Mouse (Mus musculus): ENCODE data around the gene Aqp3. TPM values are rescaled to one million over a fixed set of nuclear protein-coding genes. Genes with fewer than 3 reads are reported as not detected.

Gene Aqp3
- not detected for polyA plus RNA-seq (2015; fragmentation: Illumina TruSeq; extraction: RNeasy Lipid Tissue Mini Kit (QIAGEN cat#74804); ENCODE audit: low read depth, low replicate concordance)

DNA sequence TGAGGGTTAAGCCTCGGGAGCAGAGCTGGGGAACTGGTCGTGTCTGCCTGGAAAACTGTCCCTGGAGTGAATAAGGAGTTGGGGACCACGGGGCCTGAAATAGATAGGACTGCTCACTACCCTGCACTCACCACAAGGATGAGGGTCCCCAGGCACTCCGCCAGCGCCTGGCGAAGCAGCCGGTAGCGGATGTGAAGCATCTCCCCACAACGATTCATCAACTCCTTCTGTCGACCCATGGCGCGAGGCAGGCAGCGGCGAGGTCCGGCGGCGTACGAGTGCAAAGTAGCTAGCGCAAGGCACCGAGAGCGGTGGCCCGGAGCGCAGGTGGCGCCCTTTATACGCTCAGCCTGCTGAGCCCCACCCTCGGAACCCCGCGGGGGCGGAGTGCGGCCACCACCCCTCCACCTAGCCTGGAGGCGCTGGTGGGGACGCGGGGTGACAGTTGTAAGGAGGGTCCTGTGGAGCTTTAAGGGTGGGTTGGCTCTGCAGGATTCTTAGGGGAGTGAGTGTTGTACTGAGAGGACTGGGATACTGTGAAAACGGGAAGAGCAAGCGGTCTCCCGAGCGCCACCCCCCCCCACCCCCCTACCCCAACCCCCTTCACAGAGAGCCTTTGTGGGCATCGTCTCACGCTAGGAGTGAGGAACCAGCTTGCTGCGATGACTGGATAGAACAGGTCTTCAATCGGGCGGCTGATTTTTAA lies at the start of gene Aqp3:
Gene Aqp3, minus strand, starts transcription at position 313 of the 706 bp plus-strand sequence.

DNA sequence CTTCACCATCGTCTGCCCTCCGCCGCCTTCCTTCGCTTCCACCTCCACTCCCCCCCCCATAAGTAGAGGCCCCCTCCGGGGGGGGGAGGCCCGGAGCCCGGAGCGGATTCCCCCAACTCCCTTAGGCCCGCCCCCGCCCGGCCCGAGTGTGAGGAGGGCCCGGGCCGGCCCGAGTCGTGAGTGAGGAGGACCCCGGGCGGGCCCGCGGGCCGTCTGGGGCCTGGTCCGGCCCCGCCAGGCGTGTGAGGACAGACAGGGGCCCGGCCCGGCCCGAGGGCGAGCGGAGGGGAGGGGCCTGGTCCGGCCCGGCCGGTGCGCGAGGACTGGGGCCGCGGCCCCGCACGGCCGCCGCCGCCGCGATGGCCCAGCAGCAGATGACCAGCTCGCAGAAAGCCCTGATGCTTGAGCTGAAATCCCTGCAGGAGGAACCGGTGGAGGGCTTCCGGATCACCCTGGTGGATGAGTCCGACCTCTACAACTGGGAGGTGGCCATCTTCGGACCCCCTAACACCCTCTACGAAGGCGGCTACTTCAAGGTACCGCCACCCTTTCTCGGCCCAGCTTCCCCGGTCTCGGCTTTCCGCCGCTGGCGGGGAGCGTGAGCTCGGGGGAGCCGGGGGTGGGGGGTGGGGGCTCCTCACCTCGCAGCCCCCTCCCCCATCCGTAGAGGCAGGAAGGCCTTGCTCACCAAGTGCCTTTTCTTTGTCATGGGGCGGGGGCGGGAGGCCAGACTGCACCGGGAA lies 37.9 kb upstream of the Aqp3 start, which contains the start of gene Ube2r2:
Gene Ube2r2, plus strand, starts transcription at position 33 of the 743 bp plus-strand sequence.

DNA sequence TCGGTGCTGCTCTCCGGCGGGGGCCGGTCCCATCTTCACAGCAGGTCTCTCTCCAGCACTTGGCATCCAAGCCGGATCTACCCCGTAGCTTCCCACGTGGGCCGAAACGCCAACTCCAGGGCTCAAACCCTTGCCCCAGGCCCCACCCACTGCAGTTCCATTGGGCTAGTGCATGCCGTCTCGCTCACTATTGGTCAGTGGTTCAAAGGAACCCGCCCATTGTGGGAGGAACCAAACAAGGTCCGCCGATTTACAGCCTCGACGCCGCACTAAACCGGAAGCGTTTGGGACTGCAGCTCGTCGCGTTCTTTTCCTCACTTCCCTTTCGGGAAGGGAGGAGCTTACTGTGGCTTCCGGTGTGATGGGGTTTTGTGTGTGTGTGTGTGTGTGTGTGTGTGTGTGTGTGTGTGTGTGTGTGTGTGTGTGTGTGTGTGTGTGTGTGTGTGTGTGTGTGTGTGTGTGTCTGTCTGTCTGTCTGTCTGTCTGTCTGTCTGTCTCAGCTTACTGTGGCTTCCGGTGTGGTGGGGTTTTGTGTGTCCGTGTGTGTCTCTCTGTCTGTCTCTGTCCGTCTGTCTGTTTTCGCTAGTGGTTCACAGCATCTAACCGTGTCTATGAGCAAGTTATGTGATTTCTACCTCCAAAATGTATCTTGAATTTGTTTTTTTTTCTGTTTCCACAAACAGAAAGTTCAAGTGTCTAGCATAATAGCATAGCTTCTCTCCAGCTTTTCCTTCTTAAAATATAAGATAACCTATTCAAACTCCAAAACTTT lies 26.4 kb upstream of the Aqp3 start, which contains the start of gene Nol6:
Gene Nol6, minus strand, starts transcription at position 276 of the 772 bp plus-strand sequence.

DNA sequence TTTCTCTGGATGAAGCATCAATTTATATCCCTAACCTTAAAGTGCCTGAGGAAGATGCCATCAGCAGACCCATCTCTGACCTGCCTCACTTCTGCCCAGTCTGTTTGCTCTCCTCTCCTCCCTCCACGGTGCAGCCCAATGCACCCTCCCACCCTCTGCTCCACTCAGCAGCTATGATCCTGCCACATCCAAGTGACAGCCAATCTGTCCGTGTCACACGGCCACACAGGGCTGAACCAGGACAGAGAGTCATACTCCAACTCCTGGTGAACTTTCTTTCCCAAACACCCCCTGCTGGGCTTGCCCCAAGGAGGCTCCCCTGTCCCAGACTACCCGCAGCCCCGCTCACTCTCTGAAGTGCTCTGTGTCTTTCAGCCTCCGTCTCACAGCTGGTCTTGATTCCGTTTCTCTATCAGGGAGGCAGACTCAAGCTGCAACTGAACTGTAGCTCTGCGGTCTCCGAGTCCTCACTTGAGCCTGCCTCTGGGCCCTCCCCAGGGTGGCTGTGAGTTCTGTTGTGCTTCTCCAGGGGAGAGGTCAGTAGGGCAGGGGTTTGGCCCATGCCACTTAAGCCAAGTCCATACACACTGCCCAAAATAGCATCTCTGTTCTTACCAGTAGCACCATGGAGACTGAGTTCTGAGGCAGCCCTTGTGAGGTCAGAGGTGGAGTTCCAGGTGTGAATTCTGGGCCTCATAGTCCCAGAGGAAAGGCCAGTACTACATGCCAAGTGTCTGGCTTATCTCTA lies 50.3 kb downstream of the Aqp3 start, which contains the start of gene Aqp7:
Gene Aqp7, minus strand, starts transcription at position 616 of the 748 bp plus-strand sequence.

Other genes starting within 250 kb of the Aqp3 start
- gene B4galt1, start 244.2 kb downstream of the Aqp3 start, polyA plus RNA-seq (2015; fragmentation: Illumina TruSeq; extraction: RNeasy Lipid Tissue Mini Kit (QIAGEN cat#74804); ENCODE audit: low read depth, low replicate concordance), result 3.7 TPM
- not detected for gene Spink4, start 178.1 kb downstream of the Aqp3 start, polyA plus RNA-seq (2015; fragmentation: Illumina TruSeq; extraction: RNeasy Lipid Tissue Mini Kit (QIAGEN cat#74804); ENCODE audit: low read depth, low replicate concordance)
- 212 TPM for gene Bag1, start 149.9 kb downstream of the Aqp3 start, polyA plus RNA-seq (2015; fragmentation: Illumina TruSeq; extraction: RNeasy Lipid Tissue Mini Kit (QIAGEN cat#74804); ENCODE audit: low read depth, low replicate concordance)
- gene Chmp5, start 149.8 kb downstream of the Aqp3 start, polyA plus RNA-seq (2015; fragmentation: Illumina TruSeq; extraction: RNeasy Lipid Tissue Mini Kit (QIAGEN cat#74804); ENCODE audit: low read depth, low replicate concordance), result 145 TPM
- 67.7 TPM for gene Nfx1, start 127.3 kb downstream of the Aqp3 start, polyA plus RNA-seq (2015; fragmentation: Illumina TruSeq; extraction: RNeasy Lipid Tissue Mini Kit (QIAGEN cat#74804); ENCODE audit: low read depth, low replicate concordance)
- not detected for gene Aqp7, start 50.0 kb downstream of the Aqp3 start, polyA plus RNA-seq (2015; fragmentation: Illumina TruSeq; extraction: RNeasy Lipid Tissue Mini Kit (QIAGEN cat#74804); ENCODE audit: low read depth, low replicate concordance)
- 53.6 TPM for gene Nol6, start 26.3 kb upstream of the Aqp3 start, polyA plus RNA-seq (2015; fragmentation: Illumina TruSeq; extraction: RNeasy Lipid Tissue Mini Kit (QIAGEN cat#74804); ENCODE audit: low read depth, low replicate concordance)
- gene Ube2r2, start 37.6 kb upstream of the Aqp3 start, polyA plus RNA-seq (2015; fragmentation: Illumina TruSeq; extraction: RNeasy Lipid Tissue Mini Kit (QIAGEN cat#74804); ENCODE audit: low read depth, low replicate concordance), result 92.2 TPM
- 20.6 TPM for gene Ubap2, start 177.0 kb upstream of the Aqp3 start, polyA plus RNA-seq (2015; fragmentation: Illumina TruSeq; extraction: RNeasy Lipid Tissue Mini Kit (QIAGEN cat#74804); ENCODE audit: low read depth, low replicate concordance)
- 34.1 TPM for gene Dcaf12, start 216.7 kb upstream of the Aqp3 start, polyA plus RNA-seq (2015; fragmentation: Illumina TruSeq; extraction: RNeasy Lipid Tissue Mini Kit (QIAGEN cat#74804); ENCODE audit: low read depth, low replicate concordance)

Data from brain, adult 10 weeks (tissue).